Mouse (Mus musculus) heart, adult 2 months (tissue): ENCODE results near the gene Klhl18. TPM values are rescaled to one million over a fixed set of nuclear protein-coding genes. Genes with fewer than 3 reads are reported as not detected.

Experiments
- DNase-seq, 2 experiments: peaks; one replicate each; pipeline ENCODE4 v3.0.0; 2021
- H3K27ac ChIP-seq: fragments of 200-600 bp; 2 replicates; pipeline ENCODE4 v1.8.1; 2022
- H3K27me3 ChIP-seq: fragments of 200-500 bp; 2 replicates; pipeline ENCODE4 v1.6.1; 2012; ENCODE audit warnings: mild to moderate bottlenecking, low read length, inconsistent platforms, mixed read lengths; ENCODE audit not compliant: control insufficient read depth, insufficient read depth
- H3K36me3 ChIP-seq: fragments of 200-500 bp; 2 replicates; pipeline ENCODE4 v1.6.1; 2012; ENCODE audit warnings: low read length, inconsistent platforms; ENCODE audit not compliant: control insufficient read depth, insufficient read depth
- H3K4me1 ChIP-seq: fragments of 200-500 bp; 2 replicates; pipeline ENCODE4 v1.6.1; 2011; ENCODE audit warnings: low read length; ENCODE audit not compliant: control insufficient read depth, insufficient read depth
- H3K4me3 ChIP-seq: fragments of 200-600 bp; 2 replicates; pipeline ENCODE4 v1.8.1; 2022
- H3K79me2 ChIP-seq: fragments of 200-500 bp; replicated peaks from 2 replicates; pipeline ENCODE4 v1.6.1; 2012; ENCODE audit warnings: mild to moderate bottlenecking, inconsistent platforms, low read length, moderate library complexity, mixed read lengths; ENCODE audit not compliant: control insufficient read depth, insufficient read depth
- H3K9ac ChIP-seq: fragments of 200-500 bp; 2 replicates; pipeline ENCODE4 v1.6.1; 2012; ENCODE audit warnings: low read depth, mild to moderate bottlenecking, control low read depth, inconsistent platforms, low read length, mixed read lengths
- CTCF ChIP-seq: fragments of 200-600 bp; IDR thresholded peaks from 2 replicates; pipeline ENCODE4 v1.8.1; 2022; ENCODE audit warnings: antibody characterized with exemption, mild to moderate bottlenecking, moderate library complexity
- EP300 ChIP-seq: fragments of 200-500 bp; IDR thresholded peaks from 2 replicates; pipeline ENCODE4 v1.6.1; 2011; ENCODE audit warnings: low read depth, low read length, control low read depth; ENCODE audit not compliant: insufficient read depth
- POLR2A ChIP-seq: fragments of 200-500 bp; IDR thresholded peaks from 2 replicates; pipeline ENCODE4 v1.6.1; 2011; ENCODE audit warnings: mild to moderate bottlenecking, low read depth, low read length, control low read depth; ENCODE audit not compliant: insufficient read depth
- WGBS: fragments of 180-500 bp; shearing (Covaris S2); methylation state at CpG from one replicate; pipeline ENCODE4 v1.1.7; 2018; 5-methylcytosine and 5-hydroxymethylcytosine counted together
- intact Hi-C: fragments of 180-260 bp; cut with DNase I; formaldehyde crosslinking; loops from one replicate; pipeline ENCODE4 v1.15.1; 2025
- long read RNA-seq: library from polyadenylated mRNA; stranded (forward); transcript quantifications from one replicate; pipeline ENCODE4 v2.0.0, GENCODE M21; 2021
- polyA plus RNA-seq: library from polyadenylated mRNA; depleted of rRNA; stranded (reverse); fragments of >200 nt; gene quantifications from 2 replicates; pipeline ENCODE4 v1.2.3, GENCODE M21; 2012; rRNA removed
- total RNA-seq, 2 experiments: library from RNA; stranded (reverse); gene quantifications; 2 replicates each; pipeline ENCODE4 v1.2.3; 2021

The Klhl18 gene
- 10 to 100 TPM; 11.4 to 12.0 TPM for total RNA-seq
- 13.0 and 18.2 TPM in 2 replicates for polyA plus RNA-seq
- long read RNA-seq, full-length matches to known transcripts, result 6 of 9 reads
- long read RNA-seq, partial matches to known transcripts, result 2 of 9 reads
- long read RNA-seq, other reads (novel, unspliced or antisense), result 1 of 9 reads

DNA sequence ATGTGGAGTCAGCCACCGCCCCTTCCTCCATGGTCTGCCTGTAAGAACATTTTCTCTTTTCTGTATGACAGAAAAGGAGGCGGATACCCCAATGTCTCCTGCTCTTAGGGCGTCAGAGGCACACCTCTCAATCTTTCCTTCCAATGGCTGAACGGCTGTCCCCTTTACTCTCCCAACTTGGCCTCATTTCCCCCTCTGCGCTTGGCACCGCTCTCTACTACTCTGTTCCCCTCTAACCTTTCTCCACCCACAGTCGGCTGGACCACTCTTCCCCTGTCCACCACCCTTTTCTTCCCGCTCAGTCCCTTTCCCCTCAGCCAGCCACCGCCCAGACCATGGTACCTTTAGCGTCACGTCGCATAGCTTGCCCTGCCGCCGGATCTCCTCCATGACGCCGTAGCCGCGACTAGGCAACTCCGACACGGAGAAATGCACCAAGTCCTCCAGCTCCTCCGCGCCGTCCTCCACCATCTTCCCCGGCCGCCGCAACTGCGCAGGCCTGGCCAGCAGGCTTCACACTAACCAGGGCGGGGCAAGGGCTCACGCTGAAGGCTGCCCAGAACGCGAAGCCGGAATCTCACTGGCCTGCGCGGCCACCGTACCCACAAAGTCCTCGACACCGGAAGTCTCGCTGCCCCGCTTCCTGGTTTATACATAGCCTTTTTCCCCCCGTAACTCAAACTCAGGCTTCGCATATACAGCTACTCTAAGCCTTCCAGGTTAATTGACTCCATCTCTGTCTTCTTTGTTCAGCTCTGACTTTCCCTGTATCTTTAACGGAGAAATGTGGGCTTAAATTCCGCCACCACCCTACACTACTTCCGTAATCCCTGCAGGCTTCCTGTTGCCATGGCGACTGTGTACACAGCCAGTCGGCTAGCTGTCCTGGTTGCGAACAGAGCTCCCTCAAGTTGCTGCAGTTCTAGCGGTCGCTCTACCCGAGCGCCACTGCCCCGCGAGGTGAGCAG, at the start of gene Klhl18, which contains the start of gene Kif9:
Klhl18 (minus strand) TSS at position 571 of the 968 bp plus-strand sequence.
Kif9 (plus strand) TSS at position 835 of the 968 bp plus-strand sequence.
- Histone ChIP-seq H3K4me3 (peak within 1 kb of the TSS; percentile 80), H3K4me1 (peaks cover 4% of the 10 kb centered on the region), H3K79me2 (peaks cover 3% of the 10 kb centered on the region), H3K9ac (peak within 1 kb of the TSS; percentile 93), H3K27me3 (no peaks in the 10 kb centered on the region), H3K36me3 (no peaks in the 10 kb centered on the region), H3K27ac (peak within 1 kb of the TSS; percentile 89)
- WGBS, result under 1% methylated on average over 53 of the region's 53 CpGs
- peak; percentile 95 for TF ChIP-seq POLR2A
- no peak for TF ChIP-seq CTCF
- TF ChIP-seq EP300, result peak; percentile 49
- DNase-seq, result peak; percentile 98 to 99
- intact Hi-C loops, result loop anchor here (1.0 to 10.0 kb wide), 3 partner anchors 56 to 148 kb away; partner anchors contain the start of genes Nradd, Scap and Setd2

DNA sequence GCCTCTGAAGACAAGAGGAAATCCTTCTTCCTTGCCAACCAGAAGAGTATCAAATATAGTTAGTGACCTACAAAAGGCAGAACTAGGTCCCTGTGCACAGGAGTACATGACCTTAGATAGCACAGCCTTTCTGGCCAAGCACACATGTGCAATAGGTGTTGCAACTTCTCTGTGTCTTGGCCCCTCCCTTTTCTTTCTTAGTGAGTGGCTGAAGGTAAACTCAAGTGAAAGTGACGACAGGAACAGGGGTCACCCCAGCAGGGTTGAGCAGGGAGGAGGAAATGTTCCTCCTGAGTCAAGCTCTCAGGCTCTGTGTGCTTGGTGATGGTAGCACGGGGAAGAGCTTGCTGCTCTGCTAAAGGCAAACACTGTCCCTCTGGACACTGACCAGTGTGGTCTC, 49.2 kb upstream of the Klhl18 start:
- no peak for DNase-seq
- no peak for TF ChIP-seq EP300
- no peak for TF ChIP-seq POLR2A
- no peak for TF ChIP-seq CTCF
- H3K4me1 ChIP-seq, result peaks cover 3% of the 10 kb centered on the region; the same call in 1 of the 2 replicates
- intact Hi-C loops, result no loop called here
- no peaks in the 10 kb centered on the region for H3K36me3 ChIP-seq
- no peaks in the 10 kb centered on the region for H3K79me2 ChIP-seq
- H3K9ac ChIP-seq, result no peak overlapping the region
- WGBS, result 32% methylated on average over 2 of the region's 2 CpGs
- H3K27ac ChIP-seq, result no peak overlapping the region
- H3K4me3 ChIP-seq, result no peak overlapping the region
- no peaks in the 10 kb centered on the region for H3K27me3 ChIP-seq

DNA sequence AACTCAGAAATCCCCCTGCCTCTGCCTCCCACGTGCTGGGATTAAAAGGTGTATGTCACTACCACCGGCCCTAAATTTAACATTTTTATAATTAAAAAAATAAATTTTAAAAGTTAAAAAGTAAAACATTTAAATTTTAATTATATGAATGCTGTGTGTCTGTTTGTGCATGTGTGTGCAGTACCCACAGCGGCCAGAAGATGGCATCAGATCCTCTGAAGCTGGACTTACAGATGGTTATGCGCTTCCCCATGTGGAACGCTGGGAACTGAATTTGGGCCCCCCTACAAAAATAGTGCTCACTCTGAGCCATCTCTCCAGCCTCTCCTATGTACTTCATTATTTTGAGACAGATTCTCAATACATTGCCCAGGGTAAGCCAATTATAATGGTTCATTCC, 14.4 kb upstream of the Klhl18 start:
- intact Hi-C loops, result no loop called here
- Histone ChIP-seq H3K79me2 (no peaks in the 10 kb centered on the region), H3K4me1 (no peaks in the 10 kb centered on the region), H3K27ac (no peak overlapping the region), H3K9ac (no peak overlapping the region), H3K36me3 (no peaks in the 10 kb centered on the region), H3K4me3 (no peak overlapping the region), H3K27me3 (no peaks in the 10 kb centered on the region)
- TF ChIP-seq CTCF (peak; percentile 57), EP300 (no peak)
- DNase-seq, result peak in 1 of 2 experiments; percentile 23
- 58% methylated on average over 5 of the region's 5 CpGs for WGBS

DNA sequence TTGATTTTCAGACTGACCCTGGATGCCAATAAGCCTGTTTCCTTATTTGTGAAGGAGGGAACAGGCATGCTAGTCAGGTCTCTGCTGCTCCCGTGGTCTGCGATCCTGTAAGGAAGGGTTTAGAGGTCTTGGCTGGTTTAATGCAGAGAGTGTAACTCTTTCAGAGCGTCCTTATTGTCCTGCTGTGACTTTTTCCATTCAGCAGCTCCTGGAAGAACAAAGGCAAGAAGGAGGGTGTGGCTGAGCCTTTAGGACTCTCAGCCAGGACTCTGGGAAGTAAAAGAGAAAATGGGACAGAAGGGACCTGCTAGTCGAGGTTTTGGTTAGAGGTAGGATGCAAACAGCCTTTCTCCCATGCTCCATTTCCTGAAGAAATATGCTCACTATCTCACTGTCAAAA, 12.3 kb upstream of the Klhl18 start:
- TF ChIP-seq EP300 (no peak), POLR2A (no peak), CTCF (no peak)
- Histone ChIP-seq H3K79me2 (no peaks in the 10 kb centered on the region), H3K36me3 (no peaks in the 10 kb centered on the region), H3K4me1 (no peaks in the 10 kb centered on the region), H3K27ac (no peak overlapping the region), H3K9ac (no peak overlapping the region), H3K4me3 (no peak overlapping the region), H3K27me3 (no peaks in the 10 kb centered on the region)
- WGBS, result 49% methylated on average over 4 of the region's 4 CpGs
- intact Hi-C loops, result no loop called here
- DNase-seq, result no peak

DNA sequence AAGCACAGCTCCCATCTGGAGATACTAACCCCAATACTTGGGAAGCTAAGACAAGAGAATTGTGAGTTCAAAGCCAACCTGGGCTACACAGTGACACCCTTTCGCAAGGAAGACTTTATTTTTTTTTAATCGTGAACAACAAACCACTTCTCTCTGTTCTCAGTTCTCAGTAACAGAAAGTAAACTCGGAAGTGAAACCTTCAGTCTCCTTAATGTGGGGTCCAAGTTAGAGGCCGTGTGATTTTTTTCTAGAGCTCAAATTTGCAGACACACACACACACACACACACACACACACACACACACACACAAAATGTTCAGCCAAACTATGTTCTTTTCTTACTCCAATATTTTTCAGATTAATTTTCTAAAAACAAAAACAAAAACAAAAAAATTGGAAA, 2.1 kb upstream of the Klhl18 start:
- Histone ChIP-seq H3K36me3 (no peaks in the 10 kb centered on the region), H3K27me3 (no peaks in the 10 kb centered on the region), H3K27ac (no peak overlapping the region), H3K4me3 (no peak overlapping the region), H3K4me1 (peaks cover 4% of the 10 kb centered on the region), H3K79me2 (peaks cover 2% of the 10 kb centered on the region), H3K9ac (no peak overlapping the region)
- intact Hi-C loops, result loop anchor here (5.0 to 10.0 kb wide), 2 partner anchors 146 kb away; partner anchors contain the start of genes Nradd and Scap
- DNase-seq, result no peak
- WGBS, result 62% methylated on average over 4 of the region's 4 CpGs
- TF ChIP-seq CTCF (no peak), POLR2A (no peak), EP300 (no peak)
